Mouse (Mus musculus): ENCODE measurements at regions not wholly inside any gene's neighbourhood (a gene's known extent, or its start where the extent isn't known, plus 50 kb on each side); places are given as distances from the start of the nearest gene placed in this dataset.
"Not testable (repeated sequence)": the region's sequence is repeated elsewhere in the genome, so short reads cannot be mapped to it uniquely, and the experiment has no call there.

DNA sequence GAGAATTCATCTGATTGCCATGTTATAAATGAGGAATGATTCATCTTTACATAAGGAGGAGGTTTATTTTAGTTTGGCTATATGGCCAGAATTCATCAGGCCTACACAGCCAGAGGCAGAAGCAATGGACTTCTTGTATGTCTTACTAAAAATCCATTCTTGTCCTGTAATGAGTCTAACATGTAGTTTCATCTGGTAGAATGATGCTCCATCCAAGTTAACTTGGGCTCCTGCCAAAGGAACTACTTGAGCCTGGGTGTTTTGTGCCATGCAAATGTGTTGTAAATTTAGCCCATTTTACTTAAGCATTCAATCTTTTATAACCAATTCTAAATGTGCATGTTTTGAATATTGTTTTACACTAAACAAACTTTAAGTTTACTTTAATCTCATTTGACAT is 462.9 kb upstream of the Pom121l12 start:
- peak in 1 of 2 experiments; percentile 22 for DNase-seq (ENCODE audit: low spot score in 2 of 2)

DNA sequence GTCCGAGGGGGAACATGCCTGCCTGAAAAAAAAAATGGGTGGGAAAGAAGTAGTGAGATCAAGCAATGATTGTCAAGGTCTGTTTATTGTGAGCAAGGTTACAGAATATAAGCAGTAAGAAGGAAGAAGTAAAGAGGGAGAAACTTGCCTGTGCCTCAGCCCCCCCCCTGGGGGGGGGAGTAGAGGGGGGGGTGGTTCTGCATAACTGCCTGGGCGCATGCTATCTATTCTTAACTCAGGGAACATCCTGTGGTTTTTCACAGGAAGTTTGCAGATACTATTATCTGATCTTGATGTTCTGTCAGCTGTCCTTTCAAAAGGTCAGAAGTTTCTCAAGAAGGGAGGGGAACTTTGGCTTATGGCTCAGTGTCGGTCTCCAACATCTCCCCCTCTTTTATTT is 456.7 kb upstream of the Pom121l12 start:
- DNase-seq (ENCODE audit: low spot score in 2 of 2): not testable (repeated sequence)

DNA sequence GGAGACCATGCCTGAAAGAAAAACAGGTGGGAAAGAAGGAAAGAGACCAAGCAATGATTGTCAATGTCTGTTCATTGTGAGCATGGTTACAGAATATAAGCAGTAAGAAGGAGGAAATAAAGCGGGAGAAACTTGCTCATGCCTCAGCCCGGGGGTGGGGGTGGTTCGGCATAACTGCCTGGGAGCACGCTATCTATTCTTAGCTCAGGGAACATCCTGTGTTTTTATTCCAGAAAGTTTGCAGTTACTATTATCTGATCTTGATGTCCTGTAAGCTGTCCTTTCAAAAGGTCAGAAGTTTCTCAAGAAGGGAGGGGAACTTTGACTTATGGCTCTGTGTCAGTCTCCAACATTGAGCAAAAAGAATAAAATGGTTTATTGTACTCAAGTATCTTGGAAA is 451.4 kb upstream of the Pom121l12 start:
- DNase-seq (ENCODE audit: low spot score in 2 of 2): no peak

DNA sequence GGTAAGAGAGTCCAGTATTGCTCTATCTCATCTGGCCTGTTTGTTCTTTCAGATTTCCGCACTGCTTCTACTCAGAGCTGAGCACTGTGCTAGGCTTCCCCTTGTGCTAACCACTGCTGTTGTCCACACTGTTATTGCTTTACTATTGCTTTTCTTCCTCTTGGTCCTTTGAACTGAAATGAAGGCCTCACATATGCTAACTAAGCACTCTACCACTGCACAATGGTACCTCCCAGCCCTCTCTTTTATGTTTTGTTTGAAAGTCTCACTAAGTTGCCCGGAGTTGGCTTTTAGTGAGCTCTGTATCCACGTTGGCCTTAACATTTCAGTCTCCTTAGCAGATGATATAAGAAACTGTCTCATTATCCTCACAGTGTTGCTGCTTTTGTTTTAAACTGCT is 439.7 kb upstream of the Pom121l12 start:
- DNase-seq (ENCODE audit: low spot score in 2 of 2): no peak

DNA sequence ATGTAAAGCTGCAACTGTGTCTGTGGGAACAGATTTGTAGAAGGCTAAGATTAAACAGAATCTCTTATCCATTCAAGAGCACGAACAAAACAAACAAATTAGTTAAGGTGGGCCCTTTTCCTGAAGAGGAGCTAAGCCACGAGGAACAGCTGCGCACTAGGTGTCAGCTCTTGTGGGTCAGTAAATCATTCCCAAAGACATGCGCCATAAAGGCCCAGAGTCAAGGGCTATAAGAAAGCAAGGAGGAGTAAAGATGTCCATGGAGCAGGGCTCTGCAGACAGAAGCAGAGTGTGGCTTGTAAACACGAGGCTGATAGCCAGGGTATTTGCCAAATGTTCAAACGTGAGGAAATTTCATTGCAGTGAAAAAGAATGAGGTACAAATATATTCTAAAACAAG is 429.6 kb upstream of the Pom121l12 start:
- DNase-seq (ENCODE audit: low spot score in 2 of 2): no peak

DNA sequence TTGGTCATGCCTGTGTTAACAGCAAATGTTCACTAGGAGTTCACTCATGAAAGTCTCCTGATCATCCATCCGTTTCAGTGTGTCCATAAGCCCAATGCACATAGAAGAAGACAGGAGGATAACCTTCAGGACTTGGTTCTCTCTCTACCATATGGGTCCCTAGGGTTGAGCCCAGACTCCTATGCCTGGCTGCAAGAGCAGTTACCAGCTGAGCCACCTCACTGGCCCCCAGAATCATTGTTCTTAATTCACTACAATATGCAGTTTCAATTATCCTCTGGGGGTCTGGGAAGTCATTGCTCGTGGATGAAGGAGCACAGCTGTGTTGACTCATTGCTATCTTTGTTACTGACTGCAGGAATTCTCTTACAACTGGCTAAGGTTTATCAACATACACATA is 424.5 kb upstream of the Pom121l12 start:
- DNase-seq (ENCODE audit: low spot score in 2 of 2): no peak

DNA sequence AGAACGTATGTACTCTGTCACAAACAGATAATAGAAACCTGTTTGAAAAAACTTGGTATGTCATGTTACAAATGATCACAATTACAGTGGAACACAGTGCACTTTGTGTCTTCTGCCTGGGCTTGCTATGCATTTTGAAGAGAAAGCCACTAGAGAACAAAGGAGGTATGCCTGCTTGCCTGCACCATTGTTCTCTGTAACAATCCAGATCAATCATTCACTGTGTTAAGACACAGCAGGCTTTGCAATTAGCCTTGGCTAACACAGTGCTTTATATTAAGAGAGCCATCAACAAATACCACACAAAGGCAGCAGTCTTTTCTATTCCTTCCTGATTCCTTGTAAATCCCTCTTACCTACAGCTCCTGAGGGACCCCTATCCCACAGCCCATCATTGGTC is 417.1 kb upstream of the Pom121l12 start:
- DNase-seq (ENCODE audit: low spot score in 2 of 2): no peak

DNA sequence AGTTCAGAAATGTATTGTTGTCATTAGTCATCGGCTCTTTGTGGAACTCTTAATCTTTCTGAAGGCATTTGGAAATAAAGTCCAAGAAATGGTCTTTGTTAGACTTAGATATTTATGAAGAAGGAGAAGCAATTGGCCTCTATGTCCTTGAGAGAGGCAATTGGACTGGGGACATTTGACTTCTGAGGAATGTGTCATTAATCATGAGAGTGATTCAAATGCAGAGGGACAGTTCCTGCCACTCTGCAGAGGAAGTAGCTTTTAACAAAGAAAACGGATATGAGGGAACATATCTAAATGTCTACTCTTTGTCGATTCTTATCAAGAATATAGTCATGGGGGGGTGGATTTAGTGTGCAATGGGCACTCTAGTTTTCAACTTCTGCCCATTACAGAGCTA is 416.6 kb upstream of the Pom121l12 start:
- no peak for DNase-seq (ENCODE audit: low spot score in 2 of 2)

DNA sequence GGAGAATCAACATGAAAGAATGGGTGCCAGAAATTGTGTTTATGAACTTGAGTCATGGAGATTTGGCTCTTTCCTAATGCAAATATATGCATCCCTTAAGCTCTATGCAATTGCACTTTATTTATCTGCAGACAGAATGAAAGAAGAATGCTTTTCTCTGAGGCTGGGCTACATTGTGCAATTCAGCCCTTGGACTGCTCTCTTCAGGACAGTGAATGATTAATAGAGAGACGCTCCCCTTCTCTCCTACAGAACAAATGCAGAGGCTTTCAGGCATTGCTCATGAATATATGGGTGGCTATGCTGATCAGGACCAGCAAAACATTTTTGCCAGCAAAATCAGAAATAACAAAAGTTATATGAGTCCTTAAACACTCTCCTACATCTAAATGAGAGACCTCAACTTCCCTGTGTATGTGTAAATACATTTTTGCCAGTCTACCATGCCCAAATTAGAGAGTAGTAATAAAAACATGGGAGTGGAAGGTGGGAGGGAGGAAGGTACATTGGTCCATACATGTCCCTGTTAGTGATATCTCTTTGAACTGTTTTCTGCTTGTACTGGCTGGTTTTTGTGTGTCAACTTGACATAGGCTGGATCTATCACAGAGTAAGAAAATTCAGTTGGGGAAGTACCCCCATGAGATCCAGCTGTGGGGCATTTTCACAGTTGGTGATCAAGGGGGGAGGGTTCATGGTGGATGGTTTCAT is 415.7 kb upstream of the Pom121l12 start:
- DNase-seq (ENCODE audit: low spot score in 2 of 2): no peak

DNA sequence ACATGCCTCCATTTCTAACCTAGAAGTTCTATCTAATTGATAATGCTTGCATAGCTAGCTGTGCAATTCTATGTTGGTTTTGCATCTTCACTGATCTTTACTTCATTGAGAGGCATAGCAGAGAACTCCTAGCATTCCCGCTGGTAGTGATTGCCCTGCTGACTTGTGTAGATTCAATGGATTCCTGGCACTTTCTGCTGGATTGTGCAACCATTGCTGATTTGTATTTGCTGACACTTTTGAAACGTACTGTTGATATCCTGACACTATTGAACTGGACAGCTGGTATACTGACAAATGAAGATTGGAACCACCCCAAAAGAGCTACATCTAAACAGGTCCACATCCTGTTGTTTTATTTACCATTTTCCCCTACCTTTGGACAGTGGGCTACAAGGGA is 404.0 kb upstream of the Pom121l12 start:
- DNase-seq (ENCODE audit: low spot score in 2 of 2): no peak
